Mouse (Mus musculus) olfactory bulb, adult 2 months (tissue): ENCODE measurements at regions not wholly inside any gene's neighbourhood (a gene's known extent, or its start where the extent isn't known, plus 50 kb on each side); places are given as distances from the start of the nearest gene placed in this dataset.

Experiments
- H3K27ac ChIP-seq: fragments of 200-500 bp; 2 replicates; pipeline ENCODE4 v1.5.1; 2012; ENCODE audit warnings: low read depth, low read length; ENCODE audit not compliant: insufficient read depth
- H3K4me1 ChIP-seq: fragments of 200-500 bp; 2 replicates; pipeline ENCODE4 v1.6.1; 2012; ENCODE audit warnings: low read length; ENCODE audit not compliant: control insufficient read depth, insufficient read depth
- H3K4me3 ChIP-seq: fragments of 200-500 bp; 2 replicates; pipeline ENCODE4 v1.5.1; 2012; ENCODE audit warnings: mild to moderate bottlenecking, low read depth, low read length, moderate library complexity; ENCODE audit not compliant: insufficient read depth
- CTCF ChIP-seq: fragments of 200-500 bp; IDR thresholded peaks from 2 replicates; pipeline ENCODE4 v1.5.1; 2012; ENCODE audit warnings: low read depth, mild to moderate bottlenecking, low read length, moderate library complexity; ENCODE audit not compliant: insufficient read depth
- POLR2A ChIP-seq: fragments of 200-500 bp; IDR thresholded peaks from 2 replicates; pipeline ENCODE4 v1.6.1; 2012; ENCODE audit warnings: mild to moderate bottlenecking, low read depth, low read length, moderate library complexity; ENCODE audit not compliant: insufficient read depth
- WGBS: fragments of 180-500 bp; shearing (Covaris S2); methylation state at CpG from one replicate; pipeline ENCODE4 v1.1.7; 2018; 5-methylcytosine and 5-hydroxymethylcytosine counted together

DNA sequence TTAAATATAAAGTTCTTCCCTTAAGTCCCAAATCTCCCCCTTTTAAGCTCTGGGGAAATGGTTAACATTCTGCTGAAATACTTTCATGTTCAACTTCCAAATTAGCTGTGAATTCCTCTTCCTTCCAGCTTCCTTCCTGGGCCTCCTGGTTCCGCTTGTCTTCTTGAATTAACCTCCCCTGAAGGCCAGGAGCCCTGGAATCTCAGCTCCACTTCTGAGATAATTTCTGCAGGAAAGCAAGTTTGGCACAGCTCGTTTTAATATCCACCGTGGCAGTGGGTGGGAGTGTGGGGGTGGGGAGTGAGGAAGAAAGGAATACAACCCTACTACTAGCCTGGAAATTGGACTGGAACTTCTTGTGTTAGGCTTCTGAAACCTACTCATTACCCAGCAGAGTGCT is 110.8 kb upstream of the Tsc22d2 start:
- no peak for TF ChIP-seq CTCF
- no peaks in the 10 kb centered on the region; the same call in 1 of the 2 replicates for H3K4me1 ChIP-seq
- 41% methylated on average over 3 of the region's 3 CpGs for WGBS
- H3K27ac ChIP-seq: no peak overlapping the region
- H3K4me3 ChIP-seq: no peak overlapping the region

- Histone ChIP-seq H3K4me1 (no peaks in the 10 kb centered on the region), H3K4me3 (no peak overlapping the region), H3K27ac (no peak overlapping the region)
- no peak for TF ChIP-seq POLR2A
- TF ChIP-seq CTCF: no peak
- 82% methylated on average over 8 of the region's 8 CpGs for WGBS
These were observed 104.9 kb upstream of the Tsc22d2 start for GRCm38 (mm10) chr3:58309601-58310000.

DNA sequence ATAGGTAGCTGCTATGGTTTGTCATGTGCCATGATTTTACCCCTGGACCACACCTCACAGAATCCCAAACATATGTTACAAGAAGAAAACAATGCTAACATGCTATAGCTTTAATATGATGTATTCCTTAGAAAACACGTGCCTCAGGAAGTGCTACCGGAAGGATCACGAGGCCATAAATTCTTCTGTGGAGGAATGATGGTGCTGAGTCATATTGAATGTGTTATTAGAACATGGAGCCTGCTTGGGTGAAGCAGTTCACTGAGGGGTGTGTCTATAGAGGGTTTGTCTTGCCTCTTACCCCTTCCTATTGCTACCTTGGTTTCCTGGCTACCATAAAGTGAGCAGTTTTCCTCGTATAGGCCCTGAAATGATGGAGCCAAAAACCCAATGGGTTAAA is 104.1 kb upstream of the Tsc22d2 start:
- Histone ChIP-seq H3K4me3 (no peak overlapping the region), H3K27ac (no peak overlapping the region), H3K4me1 (no peaks in the 10 kb centered on the region)
- WGBS: 88% methylated on average over 4 of the region's 4 CpGs
- TF ChIP-seq CTCF (no peak), POLR2A (no peak)

- TF ChIP-seq CTCF (no peak), POLR2A (no peak)
- Histone ChIP-seq H3K27ac (no peak overlapping the region), H3K4me3 (no peak overlapping the region), H3K4me1 (no peaks in the 10 kb centered on the region)
- WGBS: 94% methylated on average over 5 of the region's 5 CpGs
These were observed 103.3 kb upstream of the Tsc22d2 start for GRCm38 (mm10) chr3:58311104-58311685.

- Histone ChIP-seq H3K4me1 (no peaks in the 10 kb centered on the region), H3K27ac (no peak overlapping the region), H3K4me3 (no peak overlapping the region)
- TF ChIP-seq CTCF (no peak), POLR2A (no peak)
- WGBS: 92% methylated on average over 6 of the region's 6 CpGs
These were observed 101.9 kb upstream of the Tsc22d2 start for GRCm38 (mm10) chr3:58312623-58313022.

GRCm38 (mm10) chr3:58315236-58315635 is 99.3 kb upstream of the Tsc22d2 start:
- H3K4me1 ChIP-seq: no peaks in the 10 kb centered on the region
- TF ChIP-seq POLR2A: no peak
- TF ChIP-seq CTCF: no peak
- 94% methylated on average over 6 of the region's 6 CpGs for WGBS

GRCm38 (mm10) chr3:58317240-58317639 is 97.3 kb upstream of the Tsc22d2 start:
- Histone ChIP-seq H3K4me1 (no peaks in the 10 kb centered on the region), H3K4me3 (no peak overlapping the region), H3K27ac (no peak overlapping the region)
- TF ChIP-seq POLR2A (no peak), CTCF (no peak)
- WGBS: 23% methylated on average over 2 of the region's 2 CpGs

More at GRCm38 (mm10) chr3:58315236-58315635, 99.3 kb upstream of the Tsc22d2 start:
- Histone ChIP-seq H3K27ac (no peak overlapping the region), H3K4me3 (no peak overlapping the region)

- Histone ChIP-seq H3K27ac (no peak overlapping the region), H3K4me3 (no peak overlapping the region), H3K4me1 (no peaks in the 10 kb centered on the region)
- WGBS: 90% methylated on average over 2 of the region's 2 CpGs
- TF ChIP-seq CTCF: no peak
These were observed 95.8 kb upstream of the Tsc22d2 start for GRCm38 (mm10) chr3:58318756-58319155.

DNA sequence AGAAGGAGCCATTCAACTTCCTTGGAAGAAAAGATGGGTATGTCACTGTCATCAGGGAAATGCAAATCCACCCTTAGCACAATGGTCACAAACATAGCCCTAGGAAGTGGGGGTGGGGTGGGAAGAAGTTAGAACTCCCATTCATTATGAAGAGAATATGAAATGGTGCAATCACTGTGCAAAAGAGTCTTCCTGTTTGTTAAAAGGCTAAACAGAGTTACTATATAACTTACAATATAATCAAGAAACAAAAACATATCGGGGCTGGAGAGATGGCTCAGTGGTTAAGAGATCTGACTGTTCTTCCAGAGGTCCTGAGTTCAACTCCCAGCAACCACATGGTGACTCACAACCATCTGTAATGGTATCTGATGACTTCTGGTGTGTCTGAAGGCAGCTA is 95.1 kb upstream of the Tsc22d2 start:
- Histone ChIP-seq H3K4me1 (no peaks in the 10 kb centered on the region), H3K4me3 (no peak overlapping the region), H3K27ac (no peak overlapping the region)
- no peak for TF ChIP-seq POLR2A
- TF ChIP-seq CTCF: no peak
- 87% methylated on average over 1 of the region's 1 CpGs for WGBS

DNA sequence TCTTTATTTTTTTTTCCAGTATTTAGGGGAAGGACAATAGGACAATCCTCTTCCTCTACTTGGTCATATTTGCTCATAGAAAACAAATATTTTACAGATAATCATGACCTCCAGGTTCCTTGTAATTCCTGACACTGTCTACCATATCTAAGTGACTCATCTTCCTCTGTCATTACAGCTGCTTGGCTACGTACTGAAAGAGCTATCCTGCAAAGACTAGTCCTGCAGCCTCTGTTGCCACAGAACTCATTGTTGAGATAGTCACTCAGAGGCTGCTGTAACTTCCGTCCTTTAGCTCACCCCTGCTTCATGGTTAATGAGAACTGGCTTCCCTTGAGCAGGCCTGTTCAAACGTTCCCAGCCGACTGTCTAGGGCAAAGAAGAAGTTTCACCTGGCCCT is 93.7 kb upstream of the Tsc22d2 start:
- H3K27ac ChIP-seq: no peak overlapping the region
- no peaks in the 10 kb centered on the region for H3K4me1 ChIP-seq
- H3K4me3 ChIP-seq: no peak overlapping the region
- TF ChIP-seq CTCF (no peak), POLR2A (no peak)
- WGBS: 77% methylated on average over 4 of the region's 4 CpGs
